Mouse (Mus musculus): ENCODE results near the gene Tbc1d10b.

The Tbc1d10b gene

DNA sequence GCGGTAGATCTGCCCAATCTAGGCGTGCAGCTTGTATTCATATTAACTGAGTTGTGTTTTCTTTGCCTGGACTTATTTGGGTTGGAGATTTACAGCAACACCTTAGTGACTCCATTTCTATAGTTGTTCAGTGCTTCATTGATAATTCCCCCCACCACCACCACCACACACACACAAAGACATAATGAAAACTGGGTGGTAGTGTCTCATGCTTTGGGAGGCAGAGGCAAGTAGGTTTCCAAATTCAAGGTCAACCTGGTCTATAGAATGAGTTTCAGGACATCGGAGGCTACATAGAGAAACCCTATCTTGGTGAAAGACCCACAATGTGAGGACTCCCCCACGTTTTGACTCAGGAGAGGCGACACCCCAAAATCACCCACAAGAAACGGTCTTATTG, 16.3 kb upstream of the Tbc1d10b start:
- DNase-seq, result no peak

DNA sequence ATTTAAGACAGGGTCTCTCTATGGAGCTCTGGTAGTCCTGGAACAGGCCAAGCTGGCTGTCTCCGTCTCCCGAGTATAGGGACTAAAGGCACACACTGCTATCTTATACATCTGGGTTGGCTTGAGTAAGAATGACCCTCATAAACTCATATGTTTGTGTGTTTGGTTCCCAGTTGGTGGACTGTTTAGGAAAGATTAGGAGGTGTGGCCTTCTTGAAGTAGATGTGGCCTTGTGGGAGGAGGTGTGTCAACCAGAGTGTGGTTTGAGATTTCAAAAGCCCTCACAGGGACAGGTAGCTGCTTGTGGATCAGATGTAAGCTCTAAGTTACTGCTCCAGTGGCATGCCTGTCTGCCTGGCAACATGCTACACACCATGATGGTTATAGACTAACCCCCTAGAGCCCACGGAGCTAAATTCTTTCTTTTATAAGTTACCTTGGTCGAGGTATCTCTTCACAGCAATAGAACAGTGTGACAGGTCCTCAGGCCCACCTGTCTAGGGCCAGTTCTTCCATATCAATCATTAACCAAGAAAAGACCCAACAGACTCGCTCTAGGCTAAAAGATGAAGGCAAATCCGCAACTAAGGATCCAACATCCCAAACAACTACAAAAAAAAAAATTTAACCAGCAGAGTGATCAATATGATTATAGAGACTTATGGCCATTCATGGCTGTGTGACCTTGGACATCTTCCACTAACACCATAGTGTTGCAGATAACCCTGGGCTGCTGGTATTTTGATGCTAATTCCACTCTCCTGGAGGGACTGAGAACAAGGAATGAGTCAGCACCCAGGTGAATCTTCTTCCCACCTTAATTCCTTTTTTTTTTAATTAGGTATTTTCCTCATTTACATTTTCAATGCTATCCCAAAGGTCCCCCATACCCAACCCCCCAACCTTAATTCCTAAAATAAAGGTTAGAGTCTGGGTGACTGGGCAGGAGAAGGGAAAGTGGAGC, 15.5 kb upstream of the Tbc1d10b start:
- DNase-seq, result no peak

DNA sequence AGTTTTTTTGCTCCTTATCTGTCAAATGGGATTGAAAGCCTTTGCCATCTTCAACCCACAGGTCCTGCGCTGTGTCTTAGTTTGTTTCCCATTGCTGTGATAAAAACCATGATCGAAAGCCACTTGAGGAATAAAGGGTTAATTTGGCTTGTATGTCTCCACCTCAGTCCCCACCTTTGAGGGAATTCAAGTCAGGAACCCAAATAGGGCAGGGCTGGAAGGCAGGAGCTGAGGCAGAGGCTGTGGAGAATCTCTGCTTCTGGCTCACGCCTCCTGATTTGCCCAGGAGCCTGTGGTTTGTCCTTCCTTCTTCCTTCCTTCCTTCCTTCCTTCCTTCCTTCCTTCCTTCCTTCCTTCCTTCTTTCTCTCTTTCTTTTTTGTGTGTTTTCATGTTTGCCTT, 14.8 kb upstream of the Tbc1d10b start:
- no peak for DNase-seq

DNA sequence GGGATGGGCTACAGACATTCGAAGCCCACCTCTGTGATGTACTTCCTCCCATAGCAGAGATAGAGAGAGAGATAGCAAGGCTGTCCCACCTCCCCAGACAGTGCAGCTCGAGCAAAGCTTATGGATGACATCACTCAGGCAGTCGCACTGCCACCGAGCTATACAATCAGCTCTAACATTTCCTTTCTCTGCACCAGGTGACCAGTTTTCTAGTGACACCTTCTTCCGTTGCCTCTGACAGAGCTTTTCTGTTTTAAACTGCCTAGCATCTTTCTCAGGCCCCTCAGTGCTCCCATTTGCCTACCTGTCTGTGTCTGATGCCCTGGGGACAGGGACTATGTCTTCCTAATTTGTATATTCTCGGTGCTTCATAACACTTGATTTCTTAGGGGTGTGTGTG, 12.2 kb upstream of the Tbc1d10b start:
- DNase-seq, result no peak

DNA sequence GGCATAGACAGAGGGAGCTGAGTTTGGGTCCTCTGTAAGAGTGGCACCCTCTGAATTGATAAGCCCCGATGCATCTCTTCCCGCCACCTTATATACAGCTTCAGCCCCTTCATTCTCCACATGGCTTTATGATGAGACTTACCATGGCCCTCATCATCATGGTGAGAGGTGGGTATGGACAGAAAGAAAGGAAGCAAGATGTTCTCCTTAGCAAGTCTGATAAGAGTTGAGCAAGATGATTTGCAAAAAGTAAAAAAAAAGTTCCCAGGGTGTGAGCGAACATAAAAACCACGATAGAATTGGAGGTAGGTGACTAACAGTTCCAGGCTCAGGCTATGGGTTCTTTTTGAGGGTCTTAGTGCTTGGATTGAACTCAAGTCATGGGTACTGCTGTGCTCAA, 10.4 kb upstream of the Tbc1d10b start:
- no peak for DNase-seq

DNA sequence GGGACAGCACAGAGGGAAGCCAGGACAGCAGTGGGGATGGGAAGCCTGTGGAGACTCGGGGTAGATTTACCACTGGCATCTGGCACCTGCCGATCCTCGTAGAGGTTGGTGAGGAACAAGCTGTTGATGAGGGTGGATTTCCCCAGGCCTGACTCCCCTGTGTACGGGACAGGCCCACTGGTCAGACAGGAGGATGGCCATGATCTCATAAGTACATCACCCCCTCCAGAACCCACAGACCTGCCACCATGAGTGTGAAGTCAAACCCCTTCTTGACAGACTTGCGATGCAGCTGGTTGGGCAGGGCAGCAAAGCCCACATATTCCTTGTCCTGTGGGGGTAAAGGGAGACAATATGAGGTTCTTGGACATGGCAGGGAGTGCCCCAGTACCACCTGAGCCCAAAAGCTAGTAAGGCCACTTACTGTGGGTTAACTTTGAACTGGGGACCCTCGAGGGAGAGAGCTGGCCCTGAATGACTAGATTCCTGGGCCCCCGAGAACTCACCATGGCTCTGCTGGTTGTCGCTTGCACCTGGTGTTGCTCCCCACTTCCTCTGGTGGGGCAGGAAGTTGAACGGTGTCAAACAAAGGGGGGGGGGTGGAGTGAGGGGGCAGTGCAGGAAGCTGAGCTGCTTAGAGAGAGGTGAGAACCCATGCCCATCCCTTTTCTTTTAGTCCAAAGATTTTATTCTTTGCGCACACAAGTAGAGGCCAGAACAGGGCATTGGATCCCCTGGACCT, 9.8 kb upstream of the Tbc1d10b start:
- DNase-seq, result no peak

DNA sequence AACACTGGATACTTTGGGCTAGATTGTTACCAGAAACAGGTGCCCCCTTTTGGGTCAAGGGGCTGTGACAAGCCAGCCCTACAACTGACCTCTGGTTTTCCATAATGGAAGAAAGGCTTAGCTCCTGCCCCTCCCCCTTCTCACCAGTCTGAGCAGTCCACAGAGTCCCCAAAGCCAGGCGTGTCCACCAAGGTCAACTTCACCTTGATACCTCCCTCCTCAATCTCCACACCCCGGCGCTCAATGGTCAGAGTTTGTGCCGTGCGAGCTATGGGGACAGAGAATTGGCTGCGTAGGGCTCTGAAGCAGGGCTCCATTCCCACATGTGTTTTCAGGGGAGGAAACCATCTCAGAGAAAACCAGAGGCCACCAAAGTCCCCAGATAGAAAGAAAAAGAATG, 9.2 kb upstream of the Tbc1d10b start:
- DNase-seq, result no peak

DNA sequence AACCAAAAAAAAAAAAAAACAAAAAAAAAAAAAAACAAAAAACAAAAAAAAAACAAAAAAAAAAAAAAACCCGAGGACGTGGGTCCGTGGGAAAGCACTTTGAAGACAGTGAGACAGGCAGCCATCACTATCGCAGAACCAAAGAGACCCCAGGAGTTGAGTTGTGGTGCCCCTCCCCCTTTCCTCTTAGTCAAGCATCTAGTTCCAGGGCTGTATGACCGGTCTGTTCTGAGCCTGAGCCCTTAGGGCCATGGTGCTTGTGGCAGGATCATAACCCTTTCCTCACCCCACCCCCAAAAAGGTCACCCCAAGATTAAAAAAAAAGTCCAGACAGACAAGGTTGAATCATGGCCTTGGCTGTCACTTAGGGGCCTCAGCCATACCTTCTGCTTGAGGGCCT, 8.0 kb upstream of the Tbc1d10b start:
- DNase-seq, result no peak

DNA sequence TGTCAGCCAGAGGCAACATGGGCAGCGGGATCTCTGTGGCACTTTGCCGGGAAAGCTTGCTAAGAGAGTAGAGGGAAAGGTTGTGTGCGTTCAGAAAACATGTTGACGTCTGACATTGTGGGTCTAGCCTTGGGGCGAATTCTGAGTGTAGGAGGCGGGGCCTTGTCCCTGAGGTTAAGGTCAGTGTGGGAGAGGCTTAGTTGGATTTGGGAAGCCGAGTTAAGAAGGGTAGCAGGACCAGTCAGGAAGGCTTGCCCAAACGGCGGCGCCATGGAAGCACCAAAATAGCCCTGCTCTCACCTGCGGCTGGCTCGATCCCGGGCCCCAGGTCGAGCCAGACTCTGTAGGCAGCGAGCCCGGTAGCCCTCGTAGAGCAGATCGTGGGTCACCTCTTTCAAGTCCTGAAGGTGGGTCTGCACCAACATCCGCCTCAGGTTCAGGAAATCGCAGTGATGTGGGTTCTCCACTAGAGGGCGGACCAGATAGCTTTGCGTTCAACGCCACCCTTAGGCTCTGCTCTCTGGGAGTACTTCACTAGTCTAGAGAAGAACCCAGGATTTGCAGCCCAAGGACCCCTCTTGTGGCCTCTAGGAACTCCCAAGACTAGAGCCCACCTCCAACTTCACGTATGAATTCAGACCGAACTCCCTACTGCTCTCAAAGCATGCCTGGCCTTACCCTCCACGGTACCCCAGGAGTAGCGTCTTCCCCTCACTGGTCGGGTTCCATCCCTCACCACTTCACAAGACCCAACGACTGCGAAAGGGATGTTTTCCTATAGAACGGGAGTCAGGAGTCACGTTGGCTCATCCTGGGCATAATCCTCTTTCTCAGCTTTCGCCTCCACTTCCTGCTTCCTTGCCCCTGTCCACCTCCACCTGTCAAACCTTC, 7.0 kb upstream of the Tbc1d10b start:
- DNase-seq, result peak; percentile 76 to 80

DNA sequence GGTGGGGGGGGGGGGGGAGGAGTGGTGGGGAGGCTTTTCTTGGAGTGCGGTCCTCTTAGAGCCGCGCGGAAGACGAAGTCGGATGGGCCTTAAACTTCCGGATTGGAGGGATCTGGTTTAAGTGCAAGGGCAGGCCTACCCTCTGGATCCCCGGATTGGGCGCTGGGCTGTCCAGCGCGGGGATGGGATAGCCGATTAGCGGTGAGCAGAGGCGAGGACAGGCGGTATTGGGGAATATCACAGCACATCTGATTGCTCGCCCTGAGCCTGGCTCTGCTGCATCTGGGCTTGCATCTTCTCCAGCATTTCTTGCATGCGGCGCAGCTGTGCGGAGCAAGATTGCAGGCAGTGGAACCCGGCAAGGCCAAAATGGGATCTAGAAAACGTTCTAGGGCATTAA, 6.3 kb upstream of the Tbc1d10b start:
- no peak for DNase-seq

DNA sequence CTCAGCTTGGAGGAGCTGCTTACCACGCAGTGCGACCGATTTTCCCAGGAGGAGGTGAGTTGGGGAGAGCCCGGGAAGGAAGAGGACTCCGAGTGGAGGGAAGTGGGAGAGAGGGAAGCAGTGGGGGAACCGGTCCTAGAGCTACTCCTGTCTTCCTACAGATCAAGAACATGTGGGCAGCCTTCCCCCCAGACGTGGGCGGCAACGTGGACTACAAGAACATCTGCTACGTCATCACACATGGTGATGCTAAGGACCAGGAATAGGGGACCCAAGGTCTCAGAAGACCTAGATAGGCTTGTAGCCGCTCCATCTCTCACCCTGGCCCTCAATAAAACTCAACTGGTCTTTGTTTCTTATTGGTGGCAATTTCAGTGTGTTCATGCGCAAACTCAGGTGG, 5.7 kb upstream of the Tbc1d10b start:
- DNase-seq, result no peak

DNA sequence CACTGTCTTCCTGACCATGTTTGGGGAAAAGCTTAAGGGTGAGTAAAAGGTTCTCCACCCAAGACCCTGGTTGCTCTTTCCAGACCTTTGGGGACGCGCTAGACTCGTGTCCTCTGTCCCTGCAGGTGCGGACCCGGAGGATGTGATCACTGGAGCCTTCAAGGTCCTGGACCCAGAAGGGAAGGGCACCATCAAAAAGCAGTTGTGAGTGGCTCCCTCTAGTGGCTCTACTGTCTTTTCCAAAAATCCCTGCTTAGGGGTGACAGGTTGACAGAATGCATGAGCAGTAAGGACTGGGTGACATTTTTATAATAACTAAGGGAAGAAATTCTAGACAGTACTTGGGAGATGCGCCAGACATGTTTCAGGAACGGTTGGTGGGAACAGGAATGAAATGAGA, 5.2 kb upstream of the Tbc1d10b start:
- peak in 1 of 2 experiments; percentile 69 for DNase-seq

DNA sequence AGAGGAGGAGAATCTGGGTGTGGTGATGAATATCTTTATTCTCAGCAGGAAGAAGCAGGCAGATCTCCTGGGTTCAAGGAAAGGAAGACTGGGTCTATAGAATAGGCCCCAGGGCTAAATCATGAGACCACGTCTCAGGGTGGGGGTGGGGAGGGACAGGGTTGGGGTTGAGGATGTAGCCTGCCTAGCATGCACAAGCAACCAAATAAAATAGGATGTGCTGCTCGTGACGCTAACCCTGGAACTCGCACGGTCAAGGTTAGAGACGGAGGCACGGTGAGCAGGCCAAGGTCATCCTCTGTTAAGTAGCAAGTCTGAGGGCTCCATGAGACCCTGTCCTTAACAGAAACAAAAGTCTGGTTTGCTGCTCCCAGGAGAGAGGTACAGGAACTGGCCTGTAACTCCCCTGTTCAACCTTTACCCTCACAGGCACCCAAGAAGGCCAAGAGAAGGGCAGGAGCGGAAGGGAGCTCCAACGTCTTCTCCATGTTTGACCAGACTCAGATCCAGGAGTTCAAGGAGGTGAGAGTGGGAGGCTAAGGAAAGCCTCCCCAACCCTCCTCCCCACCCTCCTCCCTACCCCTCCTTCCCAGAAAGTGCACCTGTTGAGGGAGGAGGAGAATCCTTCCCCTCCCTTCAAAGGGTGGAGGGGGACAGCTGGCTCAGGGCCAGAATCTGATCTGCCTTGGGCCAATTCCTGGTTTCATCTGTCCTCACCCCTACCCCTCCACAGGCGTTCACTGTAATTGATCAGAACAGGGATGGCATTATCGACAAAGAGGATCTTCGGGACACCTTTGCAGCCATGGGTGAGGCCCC, 4.4 kb upstream of the Tbc1d10b start:
- DNase-seq, result no peak

DNA sequence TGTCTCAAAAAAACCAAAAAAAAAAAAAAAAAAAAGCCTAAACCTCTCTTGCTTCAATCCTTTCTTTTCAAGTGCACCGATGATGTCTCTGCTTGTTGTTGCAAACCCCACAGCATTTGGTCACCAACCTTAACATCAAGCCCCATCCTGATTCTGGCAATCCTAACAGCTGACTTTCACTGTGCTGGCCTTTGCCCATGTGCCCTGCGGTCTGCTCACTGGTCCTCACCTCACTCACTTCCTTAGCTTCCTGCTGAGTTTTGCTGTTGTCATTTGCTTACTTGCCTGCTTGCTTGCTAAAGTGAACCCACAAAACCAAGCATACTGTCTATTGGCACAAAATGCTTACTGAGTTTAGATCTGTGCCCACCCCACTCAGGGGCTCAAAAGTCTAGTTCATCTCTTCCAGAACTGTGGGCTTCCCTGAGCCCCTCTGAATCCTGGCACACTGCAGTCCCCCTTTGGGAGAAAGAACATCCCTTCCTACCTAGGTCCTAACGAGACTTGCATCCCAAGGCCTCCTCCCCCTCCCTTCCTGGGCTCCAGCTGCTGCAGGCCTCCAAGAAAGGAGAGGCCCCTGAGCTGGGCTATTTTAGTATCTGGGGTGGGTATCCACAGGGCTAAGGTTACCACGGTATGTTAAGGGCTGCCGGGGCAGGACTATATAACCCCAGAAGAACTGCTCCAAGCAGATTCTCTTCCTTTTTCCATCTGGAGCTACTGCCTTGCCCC, 2.9 kb upstream of the Tbc1d10b start:
- DNase-seq, result no peak

DNA sequence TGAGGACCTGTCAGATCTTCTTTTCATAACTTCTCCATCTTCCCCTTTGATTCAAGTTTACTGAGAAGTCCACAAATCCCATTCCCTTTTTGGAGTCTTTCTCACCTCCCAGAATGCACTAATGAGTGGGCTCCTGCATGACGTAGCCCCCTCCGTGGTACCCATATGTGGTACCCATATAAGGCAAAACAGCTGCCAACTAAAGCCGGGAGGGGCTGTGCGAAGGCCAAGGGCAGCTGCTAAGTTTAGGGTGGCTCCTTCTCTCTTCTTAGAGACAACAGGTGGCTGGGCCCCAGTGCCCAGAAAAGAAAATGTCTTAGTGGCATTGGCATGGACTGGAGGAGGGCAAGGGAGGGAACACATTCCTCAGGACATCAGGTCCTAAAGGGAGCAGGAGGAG, 2.0 kb upstream of the Tbc1d10b start:
- DNase-seq, result no peak

DNA sequence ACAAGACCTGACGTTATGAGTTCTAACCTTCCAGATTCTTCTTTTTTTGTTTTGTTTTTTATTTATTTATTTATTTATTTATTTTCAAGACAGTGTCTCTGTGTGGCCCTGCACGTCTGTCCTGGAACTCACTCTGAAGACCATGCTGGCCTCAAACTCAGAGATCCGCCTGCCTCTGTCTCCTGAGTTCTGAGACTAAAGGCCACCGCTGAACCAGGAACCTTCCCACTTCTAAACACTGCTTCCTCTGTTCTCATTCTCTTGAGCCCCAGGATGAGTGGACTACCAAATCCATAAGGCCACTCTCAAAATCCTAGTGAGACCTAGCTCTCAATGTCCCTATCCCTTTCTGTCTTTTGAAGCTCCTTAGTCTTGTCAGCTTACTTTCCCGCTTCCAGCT, 1.6 kb upstream of the Tbc1d10b start:
- no peak for DNase-seq

DNA sequence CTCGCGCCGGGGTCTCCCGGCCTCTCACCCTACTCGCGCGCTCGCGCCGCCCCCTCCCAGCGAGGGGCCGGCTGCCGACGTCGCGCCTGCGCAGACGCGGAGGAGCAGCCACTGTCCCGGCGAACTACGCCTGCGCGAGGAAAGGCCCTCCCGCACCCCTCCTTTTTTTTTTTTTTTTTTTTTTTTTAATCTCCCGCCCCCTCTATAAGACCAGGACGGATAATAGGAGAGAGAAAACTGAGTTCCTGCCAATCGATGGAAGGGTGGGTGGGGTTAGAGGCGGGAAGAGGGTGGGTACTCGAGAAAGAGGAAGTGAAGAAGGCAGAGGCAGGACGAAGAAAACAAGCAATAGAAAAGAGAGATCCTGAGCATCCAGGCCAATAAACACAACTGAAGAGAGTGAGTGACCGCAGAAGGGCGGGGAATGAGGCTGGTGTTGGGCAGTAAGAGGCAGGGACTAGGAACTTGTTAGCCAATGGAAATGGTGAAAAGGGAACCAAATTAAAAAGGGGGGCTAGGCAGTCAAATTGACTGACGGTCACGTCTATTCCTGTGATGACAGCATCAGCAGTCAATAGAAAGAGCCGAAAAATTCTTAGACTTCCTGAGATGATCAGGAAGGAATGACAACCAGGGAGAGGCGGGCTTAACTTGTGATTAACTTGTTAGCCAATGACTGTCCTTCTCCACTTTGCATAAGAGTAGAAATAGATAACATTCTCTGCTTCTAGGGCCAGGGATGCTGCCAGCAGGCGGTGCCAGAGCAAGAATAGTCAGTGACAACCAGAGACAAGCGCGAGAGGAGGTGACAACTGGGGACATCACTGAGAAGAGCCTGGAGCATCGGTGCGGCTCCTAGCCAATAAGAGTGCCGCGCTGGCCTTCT, 528 bp upstream of the Tbc1d10b start, which contains the start of gene Mylpf:
Gene Mylpf (plus strand): TSS at position 338 of the 886 bp plus-strand sequence.
- DNase-seq, result peak; percentile 91 to 96

DNA sequence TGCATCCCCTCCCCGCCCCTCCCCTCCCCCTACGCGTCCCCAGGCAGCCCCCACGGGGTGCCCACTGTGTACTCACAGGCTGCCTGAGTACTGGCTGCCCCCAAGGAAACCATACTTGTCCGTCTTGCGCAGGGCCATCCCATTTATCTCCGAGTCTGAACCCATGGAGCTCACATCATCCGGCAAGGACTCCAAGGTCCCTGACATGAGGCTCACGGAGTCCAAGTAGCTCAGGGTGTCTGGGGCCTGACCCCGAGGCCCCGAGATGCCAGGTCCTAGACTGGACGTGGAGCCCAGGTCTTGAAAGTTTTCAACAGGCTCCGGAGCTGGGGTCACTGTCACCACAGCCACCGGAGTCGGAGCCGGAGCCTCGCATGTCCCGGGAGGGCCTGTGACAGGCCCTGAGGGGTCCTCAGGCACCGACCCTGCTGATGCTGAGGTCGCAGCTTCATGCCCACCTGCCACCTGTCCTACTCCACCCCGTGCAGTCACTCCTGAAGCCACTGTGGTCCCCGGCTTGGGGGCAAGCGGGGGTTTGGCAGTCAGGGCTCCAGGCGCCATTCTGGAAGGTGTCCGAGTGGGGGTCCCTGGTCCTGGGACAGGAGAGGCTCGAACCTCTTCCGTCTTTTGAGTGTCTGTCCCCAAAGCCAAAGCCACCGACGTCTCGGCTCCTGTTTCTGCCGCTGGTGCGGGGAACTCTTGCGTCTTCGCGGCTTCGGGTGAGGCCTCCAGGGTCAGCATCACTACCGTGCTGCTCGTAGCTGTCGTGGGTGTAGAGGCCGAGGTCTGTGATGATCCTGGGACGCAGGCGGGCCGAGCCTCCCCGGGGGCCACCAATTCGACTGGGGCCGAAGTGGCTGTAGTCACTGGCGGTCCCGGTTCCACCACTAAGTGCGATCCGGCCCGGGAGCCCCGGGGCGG, 634 bp downstream of the Tbc1d10b start:
- DNase-seq, result no peak

DNA sequence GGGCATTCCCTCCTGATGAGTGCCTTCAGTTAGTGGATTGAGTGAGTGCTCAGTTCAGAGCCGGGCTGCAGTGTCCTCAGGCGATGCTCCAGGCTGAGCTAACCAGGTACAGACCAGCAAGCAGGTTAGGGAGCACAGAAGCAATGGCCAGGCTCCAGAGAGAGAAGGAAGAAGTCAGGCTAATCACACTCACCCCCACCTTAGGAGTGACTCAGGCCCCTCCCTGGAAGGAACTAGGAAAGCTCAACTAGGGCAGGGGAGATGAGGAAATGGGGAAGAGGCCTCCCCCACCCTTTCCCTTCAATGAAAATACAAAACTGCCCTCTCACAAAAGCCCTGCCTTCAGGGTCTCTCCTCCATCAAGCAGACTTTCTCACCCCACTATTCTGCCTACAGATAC, 1.7 kb downstream of the Tbc1d10b start:
- no peak for DNase-seq
